Mouse (Mus musculus) left cerebral cortex, postnatal 4 days (tissue): ENCODE measurements at regions not wholly inside any gene's neighbourhood (a gene's known extent, or its start where the extent isn't known, plus 50 kb on each side); places are given as distances from the start of the nearest gene placed in this dataset.
"Not testable (repeated sequence)": the region's sequence is repeated elsewhere in the genome, so short reads cannot be mapped to it uniquely, and the experiment has no call there.

Experiments used
- DNase-seq: peaks from one replicate; pipeline ENCODE4 v3.0.0-alpha.2; 2022
- intact Hi-C: fragments of 180-260 bp; cut with DNase I; formaldehyde crosslinking; loops from one replicate; pipeline ENCODE4 v1.15.1; 2025

DNA sequence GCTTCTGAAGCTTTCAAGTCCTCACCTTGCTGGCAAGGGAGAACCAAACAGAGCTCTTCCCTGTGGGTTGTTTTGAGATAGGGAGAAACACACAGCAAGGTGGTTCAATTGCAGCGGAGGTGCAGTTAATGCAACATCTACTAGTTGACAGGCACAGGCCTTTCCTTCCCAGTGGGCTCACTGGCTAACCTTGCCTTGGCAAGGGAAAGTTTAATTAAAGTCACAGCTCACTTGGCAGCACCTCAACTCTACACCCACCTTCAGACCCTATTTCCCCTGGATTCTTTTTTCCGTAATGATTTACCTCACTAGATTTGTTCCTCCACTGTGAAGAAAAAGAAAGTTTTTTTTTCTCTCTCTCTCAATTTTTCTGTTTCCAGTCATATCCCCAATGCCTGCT is 314.5 kb downstream of the Tlr4 start:
- intact Hi-C loops = no loop called here
- DNase-seq = no peak

DNA sequence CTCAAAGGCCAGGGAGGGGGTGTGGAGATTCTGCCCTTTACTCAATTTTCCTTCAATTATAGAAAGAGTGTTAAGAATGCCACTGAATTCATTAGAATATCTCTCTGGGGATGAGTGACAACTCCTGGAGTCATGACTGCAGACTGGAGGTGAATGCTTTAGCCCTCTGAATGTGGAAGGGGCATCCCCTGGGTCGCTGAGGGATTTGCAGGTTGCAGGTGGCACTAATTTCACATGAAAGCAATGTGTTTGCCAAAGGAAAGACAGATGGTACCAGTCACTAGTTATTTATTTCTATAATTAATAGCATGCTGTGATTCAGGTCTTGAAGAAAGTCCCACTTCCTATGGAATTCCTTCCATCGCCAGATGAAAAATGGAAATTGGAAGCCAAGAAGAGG is 321.1 kb downstream of the Tlr4 start:
- peak; percentile 8 for DNase-seq
- intact Hi-C loops = no loop called here

DNA sequence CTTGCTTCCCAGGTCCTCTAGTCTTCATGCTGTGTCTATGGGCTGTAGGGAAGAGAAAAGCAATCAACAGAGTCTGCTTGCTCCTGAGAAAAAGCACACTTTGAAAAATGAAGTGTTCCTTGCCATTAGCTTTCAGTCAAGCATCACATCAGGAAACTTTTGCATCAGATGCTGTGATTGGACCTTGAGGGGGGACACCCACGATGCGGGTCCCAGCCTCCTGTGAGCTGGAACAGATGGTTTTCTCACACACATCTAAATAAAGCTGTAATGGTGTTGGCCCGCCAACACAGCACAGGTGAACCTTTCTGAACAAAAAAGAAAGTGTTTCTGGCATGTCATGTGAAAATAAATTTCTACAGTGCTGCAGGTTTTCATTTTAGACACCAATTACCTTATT is 335.3 kb downstream of the Tlr4 start:
- no peak for DNase-seq
- intact Hi-C loops = no loop called here

DNA sequence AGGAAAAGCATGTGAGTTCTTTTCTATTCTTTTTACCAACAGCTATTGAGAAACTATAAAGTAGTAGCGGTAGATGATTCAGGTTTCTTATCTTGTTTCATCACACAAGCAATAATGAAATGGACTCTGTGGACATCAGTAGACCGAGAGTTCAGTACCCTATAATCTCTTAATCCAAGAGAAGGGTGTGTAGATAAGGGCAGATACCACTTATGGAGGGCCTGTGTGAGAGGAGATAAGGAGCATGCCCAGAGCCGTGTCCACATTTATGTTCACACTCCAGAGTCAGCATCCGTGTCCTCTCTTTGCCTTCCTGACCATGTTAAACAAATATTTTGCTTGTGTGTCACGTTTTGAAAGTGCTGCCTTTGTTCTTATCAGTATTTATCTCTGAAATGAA is 340.3 kb downstream of the Tlr4 start:
- intact Hi-C loops = no loop called here
- no peak for DNase-seq

DNA sequence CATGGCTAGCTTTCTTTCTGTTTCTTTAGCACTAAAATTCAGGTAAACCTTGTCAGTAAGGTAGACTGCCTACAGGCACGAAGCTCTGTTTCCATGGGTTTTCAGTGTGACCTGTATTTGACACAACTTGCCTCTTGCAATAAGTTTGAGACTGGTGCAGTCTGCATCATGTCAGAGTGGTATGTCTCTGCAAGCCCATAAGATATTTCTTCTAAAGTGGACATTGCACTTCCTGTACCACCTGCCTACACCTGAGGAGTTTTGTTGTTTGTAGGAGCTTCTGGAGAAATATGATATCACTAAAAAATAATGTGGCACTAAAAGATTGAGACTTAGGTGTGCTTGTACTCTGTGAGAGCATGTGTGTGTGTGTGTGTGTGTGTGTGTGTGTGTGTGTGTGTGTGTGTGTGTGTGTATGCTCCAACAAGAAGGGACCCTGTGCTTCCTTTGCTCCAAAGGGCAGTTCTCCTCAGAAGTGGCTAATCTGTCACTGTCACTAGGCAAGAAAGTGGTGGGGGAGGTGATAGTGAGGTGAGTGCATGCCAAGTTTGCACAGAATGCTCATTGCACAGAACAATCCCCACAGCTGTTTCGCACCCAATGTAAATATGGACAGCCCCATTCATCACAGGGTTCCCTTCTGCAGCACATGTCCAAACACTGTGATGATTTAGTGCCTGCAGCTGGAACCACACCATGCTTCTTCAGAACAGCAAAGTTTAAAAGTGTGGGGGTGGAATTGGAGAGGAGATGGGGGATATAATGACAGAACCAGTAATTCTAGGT is 360.5 kb downstream of the Tlr4 start:
- intact Hi-C loops = no loop called here
- no peak for DNase-seq

DNA sequence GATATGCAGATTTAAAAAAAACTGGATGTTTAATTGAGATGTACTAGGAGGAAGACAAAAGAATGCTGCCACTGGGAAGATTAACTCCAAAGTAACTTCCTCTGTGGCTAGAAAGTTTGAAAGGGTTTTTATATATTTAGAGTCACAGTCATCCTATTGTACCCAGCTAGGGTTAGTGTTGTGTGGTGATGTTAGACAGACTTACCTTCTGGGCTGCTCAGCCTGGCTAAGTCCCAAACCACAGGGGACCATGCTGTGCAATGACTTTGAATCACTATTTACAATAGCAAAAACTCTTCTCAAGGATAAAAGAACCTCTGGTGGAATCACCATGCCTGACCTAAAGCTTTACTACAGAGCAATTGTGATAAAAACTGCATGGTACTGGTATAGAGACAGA is 363.2 kb downstream of the Tlr4 start:
- no peak for DNase-seq
- intact Hi-C loops = no loop called here

DNA sequence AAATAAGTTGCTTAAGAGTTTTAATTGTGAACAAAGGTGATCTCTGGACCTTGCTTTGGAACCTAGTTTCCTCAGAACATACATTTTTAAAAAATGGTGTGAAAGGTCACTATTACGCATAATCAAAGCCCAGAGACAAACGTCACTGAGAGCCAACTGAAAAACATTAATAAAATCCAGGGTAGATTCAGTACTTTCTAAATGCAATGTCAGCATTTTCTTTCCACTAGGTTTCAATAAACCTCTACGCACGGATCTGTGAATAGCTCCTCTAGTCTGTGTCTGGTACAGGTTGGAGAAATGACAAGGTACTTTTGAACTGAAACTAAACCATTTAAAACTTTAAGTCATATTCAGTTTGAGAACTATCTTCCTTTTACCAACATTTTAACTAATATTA is 367.0 kb downstream of the Tlr4 start:
- intact Hi-C loops = no loop called here
- no peak for DNase-seq

DNA sequence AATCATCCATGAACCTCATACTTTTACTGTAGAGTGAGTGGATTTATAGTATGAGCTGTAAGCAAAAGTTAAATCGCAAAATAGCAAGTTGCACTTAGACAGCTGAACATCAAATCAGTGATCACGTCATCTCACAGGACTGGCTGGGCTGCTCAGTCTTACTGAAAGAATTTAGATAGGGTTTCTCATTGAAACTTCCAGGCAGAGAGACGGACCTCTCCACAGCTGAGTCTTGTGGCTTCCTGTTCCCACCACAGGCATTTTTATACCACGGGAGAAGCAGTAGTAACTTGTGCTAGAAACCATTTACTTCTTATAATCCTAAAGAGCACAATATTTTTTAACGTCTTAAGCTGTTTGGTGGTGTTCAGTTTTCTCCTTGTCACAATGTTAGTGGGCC is 369.5 kb downstream of the Tlr4 start:
- intact Hi-C loops = no loop called here
- no peak for DNase-seq

DNA sequence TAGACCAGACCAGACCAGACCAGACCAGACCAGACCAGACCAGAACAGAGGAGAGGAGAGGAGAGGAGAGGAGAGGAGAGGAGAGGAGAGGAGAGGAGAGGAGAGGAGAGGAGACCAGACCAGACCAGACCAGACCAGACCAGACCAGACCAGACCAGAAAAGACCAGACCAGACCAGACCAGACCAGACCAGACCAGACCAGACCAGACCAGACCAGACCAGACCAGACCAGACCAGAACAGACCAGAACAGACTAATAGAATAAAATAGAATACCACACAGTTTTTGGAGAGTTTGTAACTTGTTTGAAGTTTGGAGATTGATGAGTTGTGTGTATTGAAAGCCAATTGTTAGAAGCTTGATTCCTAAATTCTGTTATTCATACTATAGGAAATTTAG is 381.0 kb downstream of the Tlr4 start:
- intact Hi-C loops = not testable (repeated sequence)

DNA sequence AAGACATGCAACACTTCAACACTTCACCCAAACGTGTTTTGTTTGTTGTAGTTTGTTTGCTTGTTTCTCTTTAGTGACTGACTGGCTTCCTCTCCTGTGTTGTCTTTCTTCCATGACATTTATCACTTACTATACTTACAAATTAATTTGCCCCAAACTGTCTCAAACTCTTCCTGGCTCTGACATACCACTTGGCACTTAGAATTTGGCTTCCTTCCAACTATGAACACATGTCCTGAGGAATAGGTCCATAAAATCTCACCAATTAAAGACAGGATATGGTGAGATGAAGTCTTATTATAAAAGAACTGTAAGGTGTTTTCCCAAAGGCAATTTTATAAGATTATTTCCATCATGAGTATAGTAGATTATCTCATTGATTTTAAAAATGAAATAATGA is 386.0 kb downstream of the Tlr4 start:
- intact Hi-C loops = no loop called here

More for the DNA sequence above, 381.0 kb downstream of the Tlr4 start:
- peak; percentile 12 for DNase-seq

DNA sequence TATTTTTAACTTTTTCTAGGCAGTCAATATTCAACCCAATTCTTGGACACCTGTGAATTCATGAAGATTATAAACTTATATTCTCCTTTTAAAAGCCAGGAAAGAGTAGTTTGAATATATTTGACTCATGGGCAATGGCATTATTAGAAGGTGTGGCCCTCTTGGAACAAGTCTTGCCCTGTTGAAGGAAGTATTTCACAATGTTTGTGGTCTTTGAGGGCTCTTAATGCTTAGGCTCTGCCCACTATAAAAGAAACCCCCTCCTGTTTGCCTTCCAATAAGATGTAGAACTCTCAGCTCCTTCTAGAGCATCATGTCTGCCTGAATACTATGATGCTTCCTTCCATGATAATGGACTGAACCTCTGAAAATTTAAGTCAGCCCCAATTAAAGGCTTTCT is 397.1 kb downstream of the Tlr4 start:
- DNase-seq = no peak
- intact Hi-C loops = no loop called here

More for the DNA sequence above, 386.0 kb downstream of the Tlr4 start:
- DNase-seq = no peak

DNA sequence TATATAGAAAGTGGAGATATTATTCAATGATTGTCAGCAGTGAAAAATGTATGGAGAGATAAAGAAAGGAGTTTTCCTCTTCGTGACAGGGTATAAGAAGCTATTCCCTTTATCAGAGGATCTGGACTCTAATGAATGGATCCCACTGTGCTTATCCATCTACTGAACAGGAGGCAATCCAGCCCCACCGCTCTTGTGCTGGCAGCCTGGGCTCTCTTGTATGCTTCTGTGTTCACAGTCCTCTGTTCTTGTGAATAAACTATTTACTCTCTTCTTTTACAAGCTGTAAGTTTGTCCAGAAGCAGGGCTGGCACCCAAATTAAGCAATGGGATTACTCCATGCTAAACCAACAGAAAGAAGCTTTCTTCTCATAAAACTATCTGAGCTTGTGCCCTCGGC is 401.8 kb downstream of the Tlr4 start:
- intact Hi-C loops = no loop called here
- peak; percentile 12 for DNase-seq

DNA sequence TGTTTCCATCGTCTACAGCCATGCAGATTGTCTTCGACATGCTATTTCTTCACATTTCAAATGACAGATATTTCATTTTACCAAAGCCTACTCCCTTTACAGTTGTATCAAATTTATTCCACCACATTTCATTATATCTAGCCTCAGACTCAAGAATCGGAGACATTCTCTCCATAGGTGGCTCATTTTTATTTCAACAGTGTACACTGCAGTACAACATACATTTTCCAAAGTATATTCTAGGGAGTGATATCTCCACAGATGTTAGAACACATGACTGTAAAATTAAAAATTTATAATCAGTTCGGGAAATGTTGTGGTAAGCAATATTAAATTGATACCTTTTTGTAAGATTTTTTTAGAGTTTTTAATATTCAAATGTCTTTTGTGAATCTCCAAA is 446.2 kb downstream of the Tlr4 start:
- no peak for DNase-seq

DNA sequence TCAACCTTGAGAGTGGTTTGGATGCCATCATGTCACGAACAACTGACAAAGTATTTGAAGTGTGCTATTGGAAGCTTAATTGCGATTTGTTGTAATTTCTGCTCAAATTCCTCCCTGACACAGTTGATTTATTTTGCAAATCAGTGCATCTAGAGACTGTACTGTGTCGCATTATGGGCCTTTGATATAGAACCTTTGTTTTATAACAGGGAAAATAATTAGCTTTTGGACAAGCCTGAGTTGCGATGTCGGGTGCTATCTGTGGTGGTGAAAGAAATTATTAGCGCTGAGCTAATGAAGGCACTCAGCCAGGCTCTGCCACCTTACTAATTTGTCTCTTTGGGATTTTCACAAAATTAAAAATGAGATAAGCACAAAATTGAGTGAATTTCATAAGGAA is 473.6 kb downstream of the Tlr4 start:
- intact Hi-C loops = no loop called here
- DNase-seq = no peak

More for the DNA sequence above, 446.2 kb downstream of the Tlr4 start:
- intact Hi-C loops = no loop called here

DNA sequence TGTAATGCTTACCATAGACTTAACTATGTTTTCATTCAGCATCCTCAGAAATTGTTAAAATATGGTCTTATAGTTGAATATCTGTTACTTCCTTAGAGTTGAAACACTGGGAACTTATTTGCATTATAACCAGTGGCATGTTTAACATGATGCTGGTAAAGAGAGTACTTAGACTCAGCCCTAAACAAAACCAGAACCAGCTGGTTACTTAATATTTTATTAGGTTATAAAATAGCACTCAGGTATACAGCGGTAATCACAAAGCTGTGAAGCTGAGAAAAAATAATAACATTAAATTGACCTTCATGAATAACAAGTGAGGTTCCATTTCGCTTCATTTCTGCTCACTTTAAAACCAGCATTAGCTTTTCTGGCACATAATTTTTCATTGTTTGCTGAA is 474.4 kb downstream of the Tlr4 start:
- intact Hi-C loops = no loop called here
- DNase-seq = no peak

DNA sequence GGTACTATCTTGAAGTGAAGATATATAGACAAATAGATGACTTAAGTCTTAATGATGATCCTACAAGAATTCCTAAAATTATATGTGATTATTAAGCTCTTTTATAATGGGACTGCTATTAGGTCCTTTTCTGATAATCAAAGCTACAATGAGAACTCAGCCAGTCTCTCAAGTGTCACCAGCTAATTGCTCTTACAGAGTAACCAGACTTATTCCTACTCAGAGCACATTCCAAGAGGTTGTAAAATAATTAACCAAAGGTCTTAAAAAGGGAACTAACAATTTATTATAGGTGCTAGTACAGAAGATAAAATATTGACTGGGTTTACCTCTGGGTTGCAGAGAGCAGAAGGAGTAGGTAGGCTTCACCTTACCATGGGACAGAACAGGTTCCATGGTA is 492.7 kb downstream of the Tlr4 start:
- DNase-seq, intact Hi-C loops: not testable (repeated sequence)
